Mouse (Mus musculus): ENCODE results near the gene Ms4a4b.
"Not testable (repeated sequence)": the region's sequence is repeated elsewhere in the genome, so short reads cannot be mapped to it uniquely, and the experiment has no call there.

Gene Ms4a4b

DNA sequence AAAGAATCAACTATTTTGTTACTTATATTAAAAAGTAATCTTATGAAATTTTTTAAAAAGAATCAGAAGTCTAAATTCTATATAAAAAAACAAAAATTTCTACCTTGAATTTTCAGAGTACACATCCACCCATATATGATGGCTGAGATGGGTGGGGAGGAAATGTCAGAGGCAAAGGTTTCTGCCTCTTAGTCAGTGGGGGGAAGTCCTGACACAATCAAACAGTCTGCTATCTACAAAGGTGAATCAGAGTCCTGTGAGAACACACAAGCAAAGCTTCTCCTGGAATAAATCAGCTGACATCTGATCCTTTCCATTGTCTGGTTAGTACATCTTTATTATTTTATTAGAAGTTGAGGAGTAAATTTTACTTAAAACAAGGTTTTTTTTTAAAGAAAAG lies at the start of gene Ms4a4b:
Gene Ms4a4b, plus strand, starts transcription at position 216 of the 400 bp plus-strand sequence.
- no peak for DNase-seq

DNA sequence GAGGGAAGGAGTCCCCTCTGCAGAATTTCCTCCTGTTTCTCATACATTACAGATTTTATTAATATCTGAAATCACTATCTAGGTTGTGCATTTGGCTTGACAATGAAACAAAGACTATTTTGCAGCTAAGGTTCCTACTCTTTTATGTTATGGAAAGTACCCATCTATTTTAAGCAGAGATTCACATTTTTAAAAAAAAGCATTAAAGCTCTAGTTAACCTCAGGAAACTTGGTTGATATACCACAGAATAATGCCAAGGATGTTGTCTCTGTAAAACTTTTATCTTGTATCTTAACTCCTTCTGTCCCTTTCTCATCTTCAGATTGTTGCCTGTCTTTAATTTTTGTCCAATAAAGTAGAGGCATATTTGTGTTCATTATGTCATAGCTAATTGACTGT lies 47.6 kb upstream of the Ms4a4b start:
- DNase-seq: no peak

DNA sequence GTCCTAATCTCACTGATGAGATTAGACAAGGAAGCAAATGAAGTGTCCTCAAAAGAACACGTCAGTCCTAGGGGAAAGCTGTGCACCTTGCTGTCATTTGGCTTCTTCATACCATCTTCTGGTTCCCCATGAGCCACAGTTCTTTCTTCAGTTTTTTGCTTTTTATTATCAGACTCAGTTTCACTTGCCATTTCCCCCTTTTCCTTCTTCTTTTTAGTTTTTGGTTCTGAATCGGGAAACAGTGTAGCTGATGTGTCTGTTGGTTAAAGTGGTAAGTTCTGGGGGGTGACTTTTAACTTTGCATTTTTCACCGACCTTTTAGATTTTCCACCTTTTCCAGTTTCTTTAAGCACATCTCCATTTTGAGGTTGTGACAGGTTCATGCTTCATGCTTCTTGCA lies 38.8 kb upstream of the Ms4a4b start, which contains the start of gene Ms4a4c:
Gene Ms4a4c, plus strand, starts transcription at position 244 of the 400 bp plus-strand sequence.
- DNase-seq: no peak

DNA sequence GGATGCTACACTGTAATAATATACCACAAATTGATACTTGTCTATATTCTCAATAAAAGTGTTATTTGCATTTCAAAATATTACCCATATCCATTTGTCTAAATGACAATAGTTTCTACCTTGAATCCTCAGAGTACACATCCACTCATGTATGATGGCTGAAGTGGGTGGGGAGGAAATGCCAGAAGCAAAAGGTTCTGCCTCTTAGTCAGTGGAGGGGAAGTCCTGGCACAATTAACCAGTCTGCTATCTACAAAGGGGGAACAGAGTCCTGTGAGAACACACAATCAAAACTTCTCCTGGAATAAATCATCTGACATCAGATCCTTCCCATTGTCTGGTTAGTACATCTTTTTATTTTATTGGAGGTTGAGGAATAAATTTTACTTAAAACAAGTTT lies 35.9 kb upstream of the Ms4a4b start:
- no peak for DNase-seq

DNA sequence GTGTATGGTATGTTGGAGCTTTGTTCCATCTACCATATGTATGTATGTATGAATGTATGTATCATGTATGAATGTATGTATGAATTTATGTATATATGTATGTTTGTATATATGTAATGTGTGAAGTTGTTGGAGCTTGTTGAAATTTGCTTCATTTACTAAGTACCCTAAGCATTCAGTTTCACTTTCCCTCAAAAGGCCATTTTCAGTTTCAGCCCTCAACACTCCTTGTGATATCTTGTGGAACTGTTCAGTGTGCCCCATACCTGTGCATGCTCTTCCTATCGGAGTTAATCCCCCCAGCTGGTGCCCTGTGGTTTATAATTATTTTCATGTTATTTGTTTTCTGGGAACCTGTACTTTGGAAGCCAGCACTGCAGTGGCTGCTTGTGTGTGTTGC lies 34.8 kb upstream of the Ms4a4b start:
- no peak for DNase-seq

DNA sequence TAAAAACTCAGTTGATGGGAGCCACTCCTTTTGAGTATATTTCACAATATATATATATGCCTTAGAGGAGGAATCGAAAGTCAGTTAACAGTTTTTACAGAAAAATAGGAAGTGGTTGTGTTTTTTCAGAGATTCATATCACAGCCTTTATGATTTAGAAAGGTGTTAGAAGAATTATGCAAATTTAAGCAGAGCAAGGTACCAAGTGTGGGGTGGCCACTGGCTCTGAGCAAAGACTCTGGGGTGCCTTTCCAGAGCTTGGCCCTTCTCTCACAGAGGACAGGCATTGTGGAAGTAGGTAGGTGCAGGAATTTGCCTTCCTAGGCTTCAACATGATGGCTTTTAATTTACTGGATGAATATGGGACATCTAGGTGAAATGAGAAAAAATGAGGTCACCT lies 31.7 kb upstream of the Ms4a4b start:
- DNase-seq: no peak

DNA sequence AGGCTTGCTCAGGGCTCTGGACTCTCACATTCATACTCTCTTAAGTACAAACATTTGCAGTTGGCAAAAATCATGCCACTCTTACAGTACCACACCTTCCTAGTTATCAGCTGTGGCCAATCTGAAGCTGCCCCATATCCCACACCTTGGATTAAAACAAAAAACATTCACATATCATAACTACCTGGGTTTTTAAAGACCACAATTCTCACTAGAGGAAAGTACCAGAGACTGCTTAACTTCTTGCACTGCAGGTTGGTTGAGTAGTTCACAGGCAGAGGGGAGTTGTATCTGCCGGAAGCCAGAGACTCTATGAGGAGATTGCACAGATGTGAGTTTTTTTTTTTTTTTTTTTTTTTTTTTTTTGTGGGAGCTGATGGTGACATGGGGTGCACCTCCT lies 29.3 kb upstream of the Ms4a4b start:
- no peak for DNase-seq

DNA sequence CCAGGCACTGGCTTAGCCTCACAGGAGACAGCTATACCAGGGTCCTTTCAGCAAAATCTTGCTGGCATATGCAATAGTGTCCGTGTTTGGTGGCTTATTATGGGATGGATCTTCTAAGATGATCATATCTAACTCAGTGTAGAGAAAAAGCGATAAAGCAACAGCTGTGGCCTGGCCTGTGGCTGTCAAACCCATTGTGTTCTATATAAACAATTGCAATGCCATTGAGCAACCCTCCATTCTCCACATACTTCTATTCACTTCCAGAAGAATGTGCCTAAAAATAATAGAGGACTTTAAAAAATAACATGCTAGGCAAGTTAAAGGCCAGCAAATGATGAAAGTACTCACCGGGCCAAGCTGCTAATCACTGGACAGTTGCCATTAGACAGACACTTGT lies 27.8 kb upstream of the Ms4a4b start:
- DNase-seq: no peak

DNA sequence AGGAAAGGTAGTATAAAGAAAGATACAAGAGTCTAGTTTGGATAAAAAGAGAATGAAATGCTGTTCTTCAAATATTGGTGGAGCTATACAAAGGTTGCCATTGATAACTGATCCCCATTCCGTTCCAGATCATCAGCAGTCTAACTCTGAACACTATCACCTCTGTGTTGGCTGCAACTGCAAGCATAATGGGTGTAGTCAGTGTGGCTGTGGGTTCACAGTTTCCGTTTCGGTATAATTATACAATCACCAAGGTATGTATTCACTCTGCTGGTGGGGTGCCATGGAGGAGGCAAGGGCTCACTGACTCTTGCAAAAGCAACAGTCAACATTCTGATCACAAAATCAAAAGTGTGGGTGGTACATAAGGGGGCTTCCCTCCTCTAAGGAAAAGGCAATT lies 24.5 kb upstream of the Ms4a4b start:
- not testable (repeated sequence) for DNase-seq

DNA sequence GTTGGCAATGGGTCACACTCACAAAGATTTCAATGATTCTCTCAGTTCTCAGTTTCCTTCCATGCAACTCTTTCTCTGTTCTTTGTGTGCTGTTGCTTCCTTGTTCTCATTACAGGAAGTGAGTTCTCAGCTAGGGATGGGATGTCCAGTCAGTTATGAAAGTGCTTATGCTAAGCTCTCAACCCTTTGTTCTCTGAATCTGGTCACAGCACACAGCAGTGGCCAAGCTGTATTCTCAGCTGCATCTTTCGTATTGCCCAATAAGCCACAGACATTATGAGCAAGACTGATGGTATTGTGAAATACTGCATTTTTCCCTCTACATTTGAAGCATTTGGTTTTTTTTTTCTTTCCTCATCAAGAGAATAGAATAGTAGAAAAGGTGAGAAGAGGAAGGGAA lies 12.1 kb upstream of the Ms4a4b start:
- DNase-seq: not testable (repeated sequence)

DNA sequence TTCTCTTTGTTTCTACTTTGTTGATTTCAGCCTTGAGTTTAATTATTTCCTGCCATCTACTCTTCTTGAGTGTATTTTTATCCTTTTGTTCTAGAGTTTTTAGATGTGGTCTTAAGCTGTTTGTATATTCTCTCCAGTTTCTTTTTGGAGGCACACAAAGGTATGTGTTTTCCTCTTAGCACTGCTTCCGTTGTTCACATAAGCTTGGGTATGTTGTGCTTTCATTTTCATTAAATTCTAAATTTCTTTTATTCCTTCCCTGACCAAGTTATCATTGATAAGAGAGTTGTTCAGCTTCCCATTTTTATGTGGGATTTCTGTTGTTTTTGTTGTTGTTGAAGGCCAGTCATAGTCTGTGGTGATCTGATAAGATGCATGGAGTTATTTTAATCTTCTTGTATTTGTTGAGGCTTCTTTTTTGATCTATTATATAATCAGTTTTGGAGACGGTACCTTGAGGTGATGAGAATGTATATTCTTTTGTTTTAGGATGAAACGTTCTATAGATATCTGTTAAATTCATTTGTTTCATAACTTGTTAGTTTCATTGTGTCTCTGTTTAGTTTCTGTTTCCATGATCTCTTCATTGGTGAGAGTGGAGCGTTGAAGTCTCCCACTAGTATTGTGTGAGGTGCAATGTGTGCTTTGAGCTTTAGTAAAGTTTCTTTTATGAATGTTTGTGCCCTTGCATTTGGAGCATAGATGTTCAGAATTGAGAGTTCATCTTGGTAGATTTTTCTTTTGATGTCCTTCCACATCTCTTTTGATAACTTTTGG lies 8.1 kb upstream of the Ms4a4b start:
- DNase-seq: no peak

DNA sequence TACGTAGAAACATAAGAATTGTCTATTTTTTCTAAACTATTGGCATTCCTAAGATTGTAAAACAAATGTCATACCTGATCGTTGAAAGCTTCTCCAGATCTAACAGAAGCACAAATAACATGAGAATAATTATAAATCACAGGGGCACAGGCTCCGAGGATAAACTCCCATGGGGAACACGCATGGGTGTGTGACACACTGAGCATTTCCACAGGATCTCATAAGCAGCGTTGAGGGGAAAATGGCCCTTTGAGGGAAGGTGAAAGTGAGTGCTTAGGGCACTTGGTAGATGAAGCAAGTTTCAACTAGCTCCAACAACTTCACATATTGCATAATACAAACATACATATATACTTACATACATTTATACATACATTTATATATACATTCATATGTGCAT lies 611 bp downstream of the Ms4a4b start:
- DNase-seq: no peak

DNA sequence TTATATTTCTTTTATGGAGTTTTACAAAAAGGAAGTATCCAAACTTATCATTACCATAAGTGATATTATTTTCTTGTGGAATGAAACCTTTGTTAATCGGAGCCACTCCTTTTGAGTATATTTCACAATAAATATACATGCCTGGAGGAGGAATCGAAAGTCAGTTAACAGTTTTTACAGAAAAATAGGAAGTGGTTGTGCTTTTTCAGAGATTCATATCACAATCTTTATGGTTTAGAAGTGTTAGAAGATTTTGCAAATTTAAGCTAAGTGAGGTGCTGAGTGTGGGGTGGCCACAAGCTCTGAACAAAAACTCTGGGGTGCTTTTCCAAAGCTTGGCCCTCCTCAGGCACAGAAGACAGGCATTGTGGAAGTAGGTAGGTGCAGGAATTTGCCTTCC lies 3.9 kb downstream of the Ms4a4b start:
- DNase-seq: no peak

DNA sequence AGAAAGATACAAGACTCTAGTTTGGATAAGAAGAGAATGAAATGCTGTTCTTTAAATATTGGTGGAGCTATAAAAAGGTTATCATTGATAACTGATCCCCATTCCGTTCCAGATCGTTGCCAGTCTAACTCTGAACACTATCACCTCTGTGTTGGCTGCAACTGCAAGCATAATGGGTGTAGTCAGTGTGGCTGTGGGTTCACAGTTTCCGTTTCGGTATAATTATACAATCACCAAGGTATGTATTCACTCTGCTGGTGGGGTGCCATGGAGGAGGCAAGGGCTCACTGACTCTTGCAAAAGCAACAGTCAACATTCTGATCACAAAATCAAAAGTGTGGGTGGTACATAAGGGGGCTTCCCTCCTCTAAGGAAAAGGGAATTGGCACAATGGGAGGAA lies 15.7 kb downstream of the Ms4a4b start:
- DNase-seq: not testable (repeated sequence)

DNA sequence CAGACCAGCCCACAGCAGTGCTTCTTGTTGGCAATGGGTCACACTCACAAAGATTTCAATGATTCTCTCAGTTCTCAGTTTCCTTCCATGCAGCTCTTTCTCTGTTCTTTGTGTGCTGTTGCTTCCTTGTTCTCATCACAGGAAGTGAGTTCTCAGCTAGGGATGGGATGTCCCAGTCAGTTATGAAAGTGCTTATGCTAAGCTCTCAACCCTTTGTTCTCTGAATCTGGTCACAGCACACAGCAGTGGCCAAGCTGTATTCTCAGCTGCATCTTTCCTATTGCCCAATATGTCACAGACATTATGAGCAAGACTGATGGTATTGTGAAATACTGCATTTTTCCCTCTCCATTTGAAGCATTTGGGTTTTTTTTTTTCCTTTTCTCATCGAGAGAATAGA lies 21.4 kb downstream of the Ms4a4b start:
- not testable (repeated sequence) for DNase-seq

DNA sequence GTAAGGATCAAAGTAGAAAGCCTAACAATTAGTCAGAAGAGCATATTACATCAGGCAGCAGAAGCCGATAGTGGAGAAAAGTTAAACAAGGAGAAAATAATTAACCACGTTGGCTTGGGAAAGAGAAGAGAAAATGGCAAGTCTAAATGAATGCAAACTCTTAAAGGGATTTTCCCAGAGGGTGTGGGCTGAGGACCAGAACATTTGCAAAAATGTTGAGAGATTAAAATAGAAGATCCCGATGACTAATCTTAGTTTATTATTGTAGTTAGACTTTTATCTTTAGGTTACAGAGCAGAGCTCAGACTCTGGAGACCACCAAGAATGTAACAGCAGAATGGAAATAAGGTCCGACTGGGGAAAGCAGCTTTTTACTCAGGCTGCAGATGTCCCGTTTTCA lies 23.1 kb downstream of the Ms4a4b start:
- no peak for DNase-seq

DNA sequence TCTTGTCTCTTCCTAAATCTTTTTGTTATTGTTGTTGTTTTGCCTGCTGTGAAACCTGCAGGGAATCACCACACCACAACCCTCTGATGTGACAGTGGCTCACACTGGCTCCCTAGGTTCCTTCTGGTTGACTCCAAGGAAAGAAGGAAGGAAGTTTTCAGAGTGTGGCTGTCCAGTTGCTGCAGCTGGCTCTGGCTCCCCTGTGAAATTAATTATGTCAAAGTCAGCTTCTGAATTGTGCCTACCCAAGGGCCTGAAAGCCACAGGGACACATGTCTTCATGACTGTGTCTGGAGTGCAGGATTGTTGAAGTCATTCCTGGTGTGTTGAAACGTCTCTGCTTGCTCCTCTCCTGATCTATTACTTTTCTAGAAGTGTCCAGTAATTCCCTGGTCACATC lies 25.0 kb downstream of the Ms4a4b start:
- DNase-seq: not testable (repeated sequence)

DNA sequence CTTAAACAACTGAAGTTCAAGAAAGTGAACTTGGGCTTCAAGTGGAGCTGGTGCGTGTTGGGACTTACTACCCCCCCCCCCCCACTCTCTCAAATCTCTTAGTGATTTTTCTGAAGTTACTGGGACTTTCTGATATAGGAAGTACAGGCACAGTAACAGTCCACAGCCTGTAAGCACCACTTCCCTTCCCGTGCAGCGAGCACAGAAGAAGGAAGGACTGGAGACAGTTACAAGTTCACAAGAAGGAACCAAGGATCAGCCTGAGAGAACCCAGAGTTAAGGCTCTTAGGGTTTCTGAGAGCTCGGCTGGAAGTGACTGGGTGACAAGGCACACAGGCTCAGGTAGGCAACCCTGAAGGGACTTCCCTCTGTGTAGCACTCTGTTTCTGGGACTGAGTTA lies 25.9 kb downstream of the Ms4a4b start, which contains the start of gene Ms4a6c:
Gene Ms4a6c, plus strand, starts transcription at position 152 of the 400 bp plus-strand sequence.
- not testable (repeated sequence) for DNase-seq

DNA sequence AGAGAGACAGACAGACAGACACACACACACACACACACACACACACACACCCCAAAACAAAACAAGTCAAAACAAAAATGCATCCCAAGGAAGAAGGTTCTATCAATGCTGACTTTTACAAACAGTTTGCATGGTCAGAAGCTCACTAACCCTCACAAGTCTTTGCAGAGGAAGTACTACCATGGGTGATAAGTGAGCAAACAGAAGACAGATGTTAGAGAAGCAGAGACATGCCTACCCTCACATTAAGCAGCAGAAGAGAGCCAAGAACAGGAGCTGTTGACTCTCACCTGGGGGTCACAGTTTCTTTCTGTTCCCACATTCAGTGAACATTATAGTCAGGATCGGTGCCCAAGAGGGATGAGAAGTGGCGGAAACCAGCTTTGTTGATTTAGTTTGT lies 36.4 kb downstream of the Ms4a4b start:
- DNase-seq: no peak

DNA sequence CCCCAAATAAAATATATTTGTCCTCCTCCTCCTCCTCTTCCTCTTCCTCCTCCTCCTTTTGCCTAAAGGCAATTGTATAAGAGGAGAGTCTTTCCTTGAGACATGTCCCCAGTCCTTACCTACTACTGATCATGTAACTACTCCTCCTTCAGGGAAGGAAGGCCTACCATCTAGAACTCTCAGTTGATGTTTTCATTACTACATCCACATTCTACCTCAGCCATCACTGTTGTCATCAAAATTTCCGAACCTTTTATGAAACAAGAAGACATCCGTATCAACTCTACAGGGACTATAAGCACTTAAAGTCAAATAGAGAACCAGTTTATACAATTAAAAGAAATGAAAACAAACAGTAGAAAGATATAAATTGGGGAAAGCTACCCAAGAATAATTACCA lies 39.3 kb downstream of the Ms4a4b start:
- DNase-seq: no peak

DNA sequence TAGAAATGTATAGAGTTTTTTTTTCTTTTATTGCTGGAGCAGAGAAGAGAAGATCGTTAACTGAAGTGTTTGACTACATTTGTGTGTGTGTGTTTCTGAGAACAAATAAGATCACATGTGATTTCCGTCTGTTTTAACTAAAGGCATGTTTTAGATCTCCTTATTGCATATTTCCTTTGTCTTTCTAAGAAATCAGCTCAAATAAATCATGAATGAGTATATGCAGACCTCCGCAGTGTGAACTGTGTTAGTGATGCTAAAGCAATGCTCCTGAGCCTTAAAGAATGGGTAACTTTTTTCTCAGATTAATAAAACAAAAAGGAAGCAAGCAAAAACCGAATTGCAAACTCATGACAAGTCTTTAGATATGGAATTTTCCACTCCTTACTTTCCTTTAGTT lies 40.6 kb downstream of the Ms4a4b start:
- no peak for DNase-seq

DNA sequence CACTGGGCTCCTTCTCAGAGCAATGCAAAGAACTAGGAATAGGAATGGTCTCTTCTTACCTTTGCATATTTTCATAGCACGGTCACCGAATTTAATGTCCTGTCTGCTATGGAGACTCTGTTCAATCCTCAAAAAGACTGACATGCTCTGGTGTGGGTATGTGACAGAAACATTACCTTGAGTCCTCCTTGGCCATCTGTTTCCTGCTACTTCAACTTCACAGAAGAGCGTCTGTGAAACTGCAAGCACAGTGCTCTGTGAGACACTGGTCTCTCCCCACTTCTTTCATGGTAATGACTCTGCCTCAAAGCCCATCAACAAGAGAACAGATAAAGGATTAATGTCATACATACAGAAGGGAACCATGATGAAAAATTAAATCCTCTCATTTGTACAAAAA lies 41.0 kb downstream of the Ms4a4b start:
- no peak for DNase-seq

DNA sequence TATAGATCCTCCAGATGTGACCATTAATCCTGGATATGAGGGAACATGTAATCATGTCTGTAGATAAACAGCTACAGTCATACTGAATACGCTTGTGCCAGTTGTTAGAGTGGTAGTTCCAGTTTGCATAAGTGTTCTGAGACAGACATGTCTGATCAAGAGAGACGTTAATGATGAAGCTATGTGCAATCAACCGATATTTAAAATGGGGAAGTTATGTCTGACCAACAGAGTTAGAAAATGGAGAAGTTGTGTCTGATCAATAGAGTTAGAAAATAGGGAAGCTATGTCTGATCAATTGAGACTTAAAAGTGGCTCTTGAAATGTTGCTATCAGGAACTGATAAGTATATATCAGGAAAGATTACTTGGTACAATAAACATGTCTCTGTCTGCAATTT lies 41.9 kb downstream of the Ms4a4b start:
- DNase-seq: no peak

DNA sequence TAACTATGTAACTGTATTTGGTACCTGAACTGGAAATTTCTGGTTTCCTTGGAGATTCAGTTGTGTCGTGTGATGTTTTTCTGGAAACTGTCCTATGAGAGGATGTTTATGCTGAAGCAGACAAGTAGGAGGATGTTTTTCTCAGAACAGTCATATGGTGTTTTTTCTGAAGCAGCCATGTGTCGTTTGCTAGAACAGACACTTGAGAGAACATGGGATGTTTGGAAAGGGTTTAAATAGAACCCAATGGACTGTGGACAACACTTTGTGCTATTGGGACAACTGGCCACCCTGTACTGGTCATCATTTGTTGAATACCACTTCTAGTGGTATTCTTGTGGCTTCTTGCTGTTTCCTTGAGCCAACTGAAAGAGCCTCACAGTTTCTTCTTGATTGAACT lies 42.4 kb downstream of the Ms4a4b start, which contains the start of gene Gm8369:
Gene Gm8369, plus strand, starts transcription at position 193 of the 400 bp plus-strand sequence.
- DNase-seq: no peak

DNA sequence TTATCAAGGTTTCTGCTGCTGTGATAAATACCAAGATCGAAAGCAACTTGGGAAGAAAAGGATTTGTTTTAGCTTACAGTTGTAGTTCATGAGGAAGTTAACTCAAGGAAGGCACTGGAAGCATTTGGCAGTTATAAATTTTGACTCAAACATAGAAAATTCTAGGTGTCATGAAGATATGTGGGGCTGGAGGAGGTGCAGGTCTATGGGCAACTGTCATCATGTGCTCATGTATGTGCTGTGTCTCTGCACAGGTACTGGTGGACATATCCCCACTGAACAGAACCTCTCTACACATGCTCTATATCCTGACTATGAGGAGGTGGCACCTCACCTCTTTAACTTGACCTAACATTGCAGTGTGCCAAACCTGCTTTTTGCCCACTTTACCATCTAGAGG lies 43.2 kb downstream of the Ms4a4b start:
- DNase-seq: no peak
